Mouse (Mus musculus): ENCODE results near the gene Rpp25. TPM values are rescaled to one million over a fixed set of nuclear protein-coding genes. Genes with fewer than 3 reads are reported as not detected.

Rpp25 gene
- polyA plus RNA-seq, 1 experiment from 2014 or later: 29.4 TPM

- peak overlapping the region; percentile 91; the same call in 1 of the 2 replicates for H3K27ac ChIP-seq
- peak overlapping the region; percentile 83 for H3K4me2 ChIP-seq
- peak overlapping the region; percentile 92 for H3K4me3 ChIP-seq
- peaks cover 39% of the 10 kb centered on the region for H3K4me1 ChIP-seq
- H3K9ac ChIP-seq: peak overlapping the region; percentile 98
- no peaks in the 10 kb centered on the region for H3K9me3 ChIP-seq
- WGBS: 37% methylated on average over 7 of the region's 7 CpGs
- no peak for ATAC-seq (replicated peaks)
- H3K27me3 ChIP-seq (replicated peaks): no peaks in the 10 kb centered on the region
- H3K36me3 ChIP-seq (replicated peaks): no peaks in the 10 kb centered on the region
These were observed 18.5 kb downstream of the Rpp25 start for GRCm38 (mm10) chr9:57522114-57522860.

- Histone ChIP-seq H3K9ac (no peak overlapping the region), H3K27ac (no peak overlapping the region), H3K4me1 (peaks cover 39% of the 10 kb centered on the region), H3K27me3 (replicated peaks) (no peaks in the 10 kb centered on the region), H3K4me3 (peak overlapping the region; percentile 92), H3K9me3 (no peaks in the 10 kb centered on the region), H3K4me2 (peak overlapping the region; percentile 83), H3K36me3 (replicated peaks) (no peaks in the 10 kb centered on the region)
- no peak for ATAC-seq (replicated peaks)
- WGBS: 85% methylated on average over 4 of the region's 4 CpGs
These were observed 19.0 kb downstream of the Rpp25 start for GRCm38 (mm10) chr9:57522861-57523246.

GRCm38 (mm10) chr9:57523754-57524153, 19.9 kb downstream of the Rpp25 start:
- WGBS: 85% methylated on average over 1 of the region's 1 CpGs
- no peak overlapping the region for H3K9ac ChIP-seq
- no peaks in the 10 kb centered on the region for H3K9me3 ChIP-seq
- no peaks in the 10 kb centered on the region for H3K36me3 ChIP-seq (replicated peaks)
- ATAC-seq (replicated peaks): no peak
- H3K4me2 ChIP-seq: peak overlapping the region; percentile 83; the same call in 1 of the 2 replicates
- H3K27me3 ChIP-seq (replicated peaks): no peaks in the 10 kb centered on the region
- H3K4me3 ChIP-seq: no peak overlapping the region
- no peak overlapping the region for H3K27ac ChIP-seq
- H3K4me1 ChIP-seq: peaks cover 39% of the 10 kb centered on the region

- no peak overlapping the region for H3K9ac ChIP-seq
- no peak for ATAC-seq (replicated peaks)
- no peaks in the 10 kb centered on the region for H3K36me3 ChIP-seq (replicated peaks)
- no peak overlapping the region for H3K27ac ChIP-seq
- H3K9me3 ChIP-seq: no peaks in the 10 kb centered on the region
- H3K4me3 ChIP-seq: no peak overlapping the region
- peaks cover 39% of the 10 kb centered on the region for H3K4me1 ChIP-seq
- H3K4me2 ChIP-seq: no peak overlapping the region
- H3K27me3 ChIP-seq (replicated peaks): no peaks in the 10 kb centered on the region
These were observed 20.6 kb downstream of the Rpp25 start for GRCm38 (mm10) chr9:57524439-57524838.

GRCm38 (mm10) chr9:57525516-57525915, 21.7 kb downstream of the Rpp25 start:
- no peak overlapping the region for H3K4me3 ChIP-seq
- H3K9me3 ChIP-seq: no peaks in the 10 kb centered on the region
- H3K27ac ChIP-seq: no peak overlapping the region
- H3K4me2 ChIP-seq: no peak overlapping the region
- H3K4me1 ChIP-seq: peaks cover 36% of the 10 kb centered on the region
- no peaks in the 10 kb centered on the region for H3K27me3 ChIP-seq (replicated peaks)
- H3K9ac ChIP-seq: no peak overlapping the region; the same call in 1 of the 2 replicates
- no peak for ATAC-seq (replicated peaks)
- 88% methylated on average over 2 of the region's 2 CpGs for WGBS
- H3K36me3 ChIP-seq (replicated peaks): no peaks in the 10 kb centered on the region

- H3K36me3 ChIP-seq (replicated peaks): peaks cover 3% of the 10 kb centered on the region
- H3K4me2 ChIP-seq: no peak overlapping the region
- H3K27ac ChIP-seq: no peak overlapping the region
- no peak overlapping the region for H3K4me3 ChIP-seq
- H3K27me3 ChIP-seq (replicated peaks): no peaks in the 10 kb centered on the region
- H3K9ac ChIP-seq: no peak overlapping the region
- no peaks in the 10 kb centered on the region for H3K9me3 ChIP-seq
- no peak for ATAC-seq (replicated peaks)
- H3K4me1 ChIP-seq: peaks cover 35% of the 10 kb centered on the region
These were observed 22.6 kb downstream of the Rpp25 start for GRCm38 (mm10) chr9:57526435-57526834.

- no peak for ATAC-seq (replicated peaks)
- Histone ChIP-seq H3K36me3 (replicated peaks) (peaks cover 15% of the 10 kb centered on the region), H3K27me3 (replicated peaks) (no peaks in the 10 kb centered on the region)
These were observed 28.1 kb downstream of the Rpp25 start for GRCm38 (mm10) chr9:57531946-57532345.

GRCm38 (mm10) chr9:57536362-57536761, 32.5 kb downstream of the Rpp25 start:
- Histone ChIP-seq H3K4me1 (peaks cover 28% of the 10 kb centered on the region), H3K4me2 (peak overlapping the region; percentile 89), H3K27ac (no peak overlapping the region), H3K9me3 (no peaks in the 10 kb centered on the region), H3K9ac (0 out of 2 replicates have a peak overlapping the region, but pooled peaks have one; percentile 91), H3K4me3 (peak overlapping the region; percentile 96), H3K27me3 (replicated peaks) (no peaks in the 10 kb centered on the region), H3K36me3 (replicated peaks) (peaks cover 26% of the 10 kb centered on the region)
- ATAC-seq (replicated peaks): no peak
- 86% methylated on average over 5 of the region's 5 CpGs for WGBS

More at GRCm38 (mm10) chr9:57531946-57532345, 28.1 kb downstream of the Rpp25 start:
- Histone ChIP-seq H3K4me2 (no peak overlapping the region), H3K9me3 (no peaks in the 10 kb centered on the region), H3K4me3 (no peak overlapping the region), H3K27ac (no peak overlapping the region), H3K9ac (no peak overlapping the region), H3K4me1 (peaks cover 5% of the 10 kb centered on the region)
- WGBS: 94% methylated on average over 1 of the region's 1 CpGs

- ATAC-seq (replicated peaks): peak; percentile 91
- Histone ChIP-seq H3K27me3 (replicated peaks) (no peaks in the 10 kb centered on the region), H3K27ac (peak within 1 kb of the TSS; percentile 92), H3K4me2 (peak within 1 kb of the TSS; percentile 89), H3K9me3 (no peaks in the 10 kb centered on the region), H3K9ac (peak within 1 kb of the TSS; percentile 91), H3K4me1 (peaks cover 28% of the 10 kb centered on the region), H3K36me3 (replicated peaks) (peaks cover 20% of the 10 kb centered on the region), H3K4me3 (peak within 1 kb of the TSS; percentile 96)
- 2% methylated on average over 45 of the region's 45 CpGs for WGBS
These were observed 33.4 kb downstream of the Rpp25 start, which contains the start of gene Fam219b for GRCm38 (mm10) chr9:57537044-57537727. Gene Fam219b (plus strand): TSS chr9:57537528.

- H3K9me3 ChIP-seq: no peaks in the 10 kb centered on the region
- H3K9ac ChIP-seq: peak overlapping the region; percentile 91
- WGBS: under 1% methylated on average over 24 of the region's 24 CpGs
- H3K27ac ChIP-seq: peak overlapping the region; percentile 92
- peaks cover 19% of the 10 kb centered on the region for H3K36me3 ChIP-seq (replicated peaks)
- ATAC-seq (replicated peaks): peak; percentile 83
- peak overlapping the region; percentile 96 for H3K4me3 ChIP-seq
- no peaks in the 10 kb centered on the region for H3K27me3 ChIP-seq (replicated peaks)
- peak overlapping the region; percentile 89 for H3K4me2 ChIP-seq
- H3K4me1 ChIP-seq: peaks cover 28% of the 10 kb centered on the region
These were observed 33.9 kb downstream of the Rpp25 start for GRCm38 (mm10) chr9:57537728-57538181.

- Histone ChIP-seq H3K4me1 (peaks cover 28% of the 10 kb centered on the region), H3K27me3 (replicated peaks) (no peaks in the 10 kb centered on the region), H3K4me2 (no peak overlapping the region), H3K4me3 (no peak overlapping the region), H3K9ac (no peak overlapping the region), H3K36me3 (replicated peaks) (peaks cover 29% of the 10 kb centered on the region), H3K27ac (no peak overlapping the region), H3K9me3 (no peaks in the 10 kb centered on the region)
- WGBS: 89% methylated on average over 2 of the region's 2 CpGs
- ATAC-seq (replicated peaks): no peak
These were observed 35.7 kb downstream of the Rpp25 start for GRCm38 (mm10) chr9:57539550-57539949.

GRCm38 (mm10) chr9:57541312-57541711, 37.5 kb downstream of the Rpp25 start:
- ATAC-seq (replicated peaks): no peak
- Histone ChIP-seq H3K9me3 (no peaks in the 10 kb centered on the region), H3K36me3 (replicated peaks) (peaks cover 33% of the 10 kb centered on the region), H3K9ac (no peak overlapping the region), H3K4me1 (peaks cover 28% of the 10 kb centered on the region), H3K27me3 (replicated peaks) (no peaks in the 10 kb centered on the region), H3K4me2 (no peak overlapping the region), H3K27ac (no peak overlapping the region), H3K4me3 (no peak overlapping the region)
- 6% methylated on average over 1 of the region's 1 CpGs for WGBS

Data from midbrain, embryonic 15.5 days (tissue).